Mouse (Mus musculus) cortical plate, adult 2 months (tissue): ENCODE measurements around the gene 2610528A11Rik. TPM values are rescaled to one million over a fixed set of nuclear protein-coding genes. Genes with fewer than 3 reads are reported as not detected.

Source experiments
- H3K27ac ChIP-seq: fragments of 200-500 bp; 2 replicates; pipeline ENCODE4 v1.5.1; 2012; ENCODE audit warnings: low read length, control low read depth, inconsistent platforms; ENCODE audit not compliant: insufficient read depth
- H3K4me1 ChIP-seq: fragments of 200-500 bp; 2 replicates; pipeline ENCODE4 v1.6.1; 2011; ENCODE audit warnings: low read length; ENCODE audit not compliant: control insufficient read depth, insufficient read depth
- H3K4me3 ChIP-seq: fragments of 200-500 bp; 2 replicates; pipeline ENCODE4 v1.5.1; 2011; ENCODE audit warnings: mild to moderate bottlenecking, low read length, control low read depth; ENCODE audit not compliant: insufficient read depth
- CTCF ChIP-seq: fragments of 200-500 bp; IDR thresholded peaks from 2 replicates; pipeline ENCODE4 v1.5.1; 2011; ENCODE audit warnings: mild to moderate bottlenecking, control low read depth, low read length; ENCODE audit not compliant: insufficient read depth; ENCODE audit errors: extremely low read depth
- POLR2A ChIP-seq: fragments of 200-500 bp; IDR thresholded peaks from 2 replicates; pipeline ENCODE4 v1.6.1; 2011; ENCODE audit warnings: mild to moderate bottlenecking, low read length, control low read depth; ENCODE audit not compliant: insufficient read depth; ENCODE audit errors: extremely low read depth
- polyA plus RNA-seq: library from polyadenylated mRNA; depleted of rRNA; stranded (reverse); fragments of >200 nt; gene quantifications from 2 replicates; pipeline ENCODE4 v1.2.3, GENCODE M21; 2012; rRNA removed

Gene 2610528A11Rik
- polyA plus RNA-seq, 1 experiment, result 1.0 TPM

- H3K27ac ChIP-seq, result no peak within 1 kb of the TSS
- H3K4me3 ChIP-seq, result peak within 1 kb of the TSS; percentile 27
- no peaks in the 10 kb centered on the region; the same call in 1 of the 2 replicates for H3K4me1 ChIP-seq
- TF ChIP-seq CTCF, result no peak
Measured at GRCm38 (mm10) chr14:37097956-37098530, 15.8 kb downstream of the 2610528A11Rik start, which contains the start of gene Cdhr1. TSS of gene Cdhr1 (minus strand) at chr14:37098347.

DNA sequence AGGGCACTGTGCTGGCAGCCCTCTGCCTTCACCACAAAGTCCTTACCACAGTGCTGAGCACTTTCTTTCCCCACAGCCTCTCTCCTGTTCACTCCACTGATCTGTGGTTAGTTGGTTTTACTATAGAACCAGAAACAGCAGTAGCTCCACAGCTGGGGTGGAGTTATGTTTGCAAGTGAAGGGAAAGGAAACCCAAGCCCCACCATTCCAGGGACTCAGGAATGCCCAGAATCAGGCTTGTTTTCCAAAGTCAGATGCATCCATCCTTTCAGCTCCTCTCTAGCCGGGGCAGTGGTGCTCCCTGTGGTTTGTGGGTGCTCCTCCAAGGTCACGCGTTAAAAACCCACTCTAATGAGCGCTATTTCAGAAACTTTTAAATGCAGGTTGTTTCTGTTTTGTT, 18.3 kb downstream of the 2610528A11Rik start:
- TF ChIP-seq CTCF (no peak), POLR2A (no peak)
- no peak overlapping the region for H3K27ac ChIP-seq
- no peaks in the 10 kb centered on the region; the same call in 1 of the 2 replicates for H3K4me1 ChIP-seq
- H3K4me3 ChIP-seq, result no peak overlapping the region

DNA sequence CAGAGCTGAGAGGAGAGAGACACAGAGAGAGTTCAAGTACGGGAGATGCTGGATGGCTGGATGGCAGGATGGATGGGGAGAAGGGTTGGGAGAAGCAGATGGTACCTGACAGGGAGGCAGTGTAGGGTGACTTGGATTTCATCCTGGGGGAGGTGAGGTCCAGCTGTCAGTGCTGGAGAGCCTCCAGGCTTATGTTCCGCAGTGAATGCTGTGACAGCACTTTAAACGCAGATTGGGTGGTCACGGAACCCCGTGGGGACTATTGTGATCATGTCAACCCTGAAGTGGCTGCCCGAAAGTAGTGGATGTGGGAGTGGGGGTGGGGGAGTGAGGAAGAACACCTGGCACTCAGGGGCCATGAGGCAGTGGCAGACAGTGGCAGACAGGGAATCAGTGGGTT, 19.4 kb downstream of the 2610528A11Rik start:
- H3K4me3 ChIP-seq, result no peak overlapping the region
- no peaks in the 10 kb centered on the region; the same call in 1 of the 2 replicates for H3K4me1 ChIP-seq
- H3K27ac ChIP-seq, result no peak overlapping the region
- no peak for TF ChIP-seq CTCF
- TF ChIP-seq POLR2A, result no peak

- Histone ChIP-seq H3K27ac (no peak overlapping the region), H3K4me1 (no peaks in the 10 kb centered on the region), H3K4me3 (no peak overlapping the region)
- TF ChIP-seq CTCF (no peak), POLR2A (no peak)
Measured at GRCm38 (mm10) chr14:37083755-37084154, 30.1 kb downstream of the 2610528A11Rik start.

DNA sequence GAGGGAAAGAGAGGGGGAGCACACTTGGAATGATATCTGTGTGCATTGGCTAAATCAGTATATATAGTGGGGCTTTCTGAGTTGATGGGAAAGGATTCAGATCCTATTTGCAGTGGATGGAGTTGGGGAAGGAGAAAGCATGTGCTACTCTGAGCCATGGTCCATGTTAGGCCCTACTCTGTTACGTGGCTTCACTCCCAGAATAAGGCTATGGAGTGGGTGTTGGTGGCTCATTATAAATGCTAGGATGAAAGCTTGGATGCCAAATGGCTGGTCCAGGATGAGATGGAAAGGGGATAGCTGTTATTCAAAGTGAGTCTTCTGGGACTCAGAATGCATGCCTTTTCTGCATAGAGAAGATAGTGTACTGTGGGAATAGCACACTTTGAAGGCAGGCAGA, 33.1 kb downstream of the 2610528A11Rik start:
- no peaks in the 10 kb centered on the region for H3K4me1 ChIP-seq
- no peak overlapping the region for H3K4me3 ChIP-seq
- H3K27ac ChIP-seq, result no peak overlapping the region
- no peak for TF ChIP-seq CTCF

DNA sequence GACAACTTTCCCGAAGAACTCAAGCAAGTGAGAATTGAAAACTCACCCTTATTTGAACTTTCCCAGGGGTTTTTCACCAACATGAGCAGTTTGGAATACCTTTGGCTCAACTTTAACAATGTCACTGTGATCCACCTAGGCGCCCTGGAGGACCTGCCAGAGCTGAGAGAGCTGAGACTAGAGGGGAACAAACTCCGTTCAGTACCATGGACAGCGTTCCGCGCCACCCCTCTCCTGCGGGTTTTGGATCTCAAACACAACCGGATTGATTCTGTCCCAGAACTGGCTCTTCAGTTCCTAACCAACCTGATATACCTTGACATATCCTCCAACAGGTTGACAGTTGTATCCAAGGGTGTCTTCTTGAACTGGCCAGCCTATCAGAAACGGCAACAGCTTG, 45.3 kb downstream of the 2610528A11Rik start:
- Histone ChIP-seq H3K4me1 (no peaks in the 10 kb centered on the region), H3K4me3 (no peak overlapping the region), H3K27ac (no peak overlapping the region)
- TF ChIP-seq POLR2A (no peak), CTCF (no peak)

DNA sequence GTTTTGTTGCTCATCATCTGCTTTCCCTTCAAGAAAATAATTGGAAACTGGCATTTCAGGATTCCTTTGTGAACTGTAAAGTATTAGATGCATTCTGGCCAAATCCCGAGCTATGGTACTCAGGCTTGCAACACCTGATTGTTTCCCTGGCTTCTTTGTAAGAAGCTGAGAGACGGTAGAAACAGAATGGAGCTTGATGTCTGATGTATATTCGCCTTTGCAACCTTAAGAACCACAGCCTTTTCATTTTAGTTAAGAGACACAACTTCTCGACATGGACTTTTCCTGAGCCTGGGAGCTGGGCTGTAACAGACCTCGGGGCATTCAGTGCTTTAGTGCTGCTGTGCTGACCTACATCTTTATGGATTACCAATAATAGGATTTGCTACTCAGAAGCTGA, 46.2 kb downstream of the 2610528A11Rik start, which contains the start of gene Lrit2:
Gene Lrit2 (plus strand): TSS at position 301 of the 400 bp plus-strand sequence.
- TF ChIP-seq POLR2A (no peak), CTCF (no peak)
- Histone ChIP-seq H3K4me3 (no peak within 1 kb of the TSS), H3K4me1 (no peaks in the 10 kb centered on the region), H3K27ac (no peak within 1 kb of the TSS)

DNA sequence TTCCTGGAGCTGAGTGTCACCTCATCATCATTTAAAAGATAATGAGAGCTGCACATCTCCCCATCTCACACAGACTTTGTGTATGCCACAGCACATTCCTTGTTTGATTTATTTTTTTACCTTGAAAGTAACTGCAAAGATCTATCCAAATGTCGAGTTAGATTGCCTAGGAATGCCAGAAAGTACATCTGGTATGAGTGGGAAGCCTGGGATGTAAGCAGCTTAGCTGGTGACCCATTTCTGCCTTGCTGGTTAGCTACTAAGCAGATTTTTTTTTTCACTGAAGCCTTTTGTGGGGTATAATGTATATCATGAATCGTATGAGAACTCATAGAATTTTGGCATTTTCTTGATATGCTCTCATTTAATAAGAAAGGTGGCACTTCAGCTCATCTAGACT, 47.2 kb downstream of the 2610528A11Rik start:
- Histone ChIP-seq H3K4me3 (no peak overlapping the region), H3K27ac (no peak overlapping the region), H3K4me1 (no peaks in the 10 kb centered on the region)
- no peak for TF ChIP-seq CTCF
- TF ChIP-seq POLR2A, result no peak

DNA sequence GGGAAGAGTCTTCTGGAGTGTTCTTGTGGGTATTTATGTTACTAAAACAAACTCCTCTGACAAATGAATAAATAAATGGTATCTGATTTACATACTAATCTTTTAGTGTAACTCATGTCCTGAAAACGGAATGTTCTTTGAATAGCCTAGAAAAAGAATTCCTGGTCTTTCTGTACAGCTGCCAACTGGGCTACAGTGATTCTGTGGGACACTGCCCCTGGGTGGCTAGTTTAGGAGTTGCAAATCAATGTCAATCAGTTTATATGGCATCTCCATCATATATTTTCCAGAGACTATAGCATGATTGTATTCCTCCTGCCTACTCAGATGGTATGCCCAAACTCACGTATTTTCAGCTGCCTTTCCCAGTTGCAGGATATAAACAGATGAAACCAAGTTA, 49.0 kb downstream of the 2610528A11Rik start:
- H3K27ac ChIP-seq, result no peak overlapping the region
- H3K4me1 ChIP-seq, result no peaks in the 10 kb centered on the region
- TF ChIP-seq CTCF (0 out of 2 replicates have a peak, but pooled peaks have one; percentile 12), POLR2A (no peak)
- no peak overlapping the region for H3K4me3 ChIP-seq

Other genes starting within 250 kb of the 2610528A11Rik start
- gene Ccser2, start 145.2 kb downstream of the 2610528A11Rik start, polyA plus RNA-seq, result 50.5 and 52.3 TPM in 2 replicates
- gene Rgr, start 65.1 kb downstream of the 2610528A11Rik start, polyA plus RNA-seq, result 0.02 TPM in 1 of 2 replicates, not detected in the other
- not detected in 2 replicates for gene Lrit1, start 59.2 kb downstream of the 2610528A11Rik start, polyA plus RNA-seq
- not detected in 2 replicates for gene Lrit2, start 46.1 kb downstream of the 2610528A11Rik start, polyA plus RNA-seq
- 1.6 and 1.8 TPM in 2 replicates for gene Cdhr1, start 15.7 kb downstream of the 2610528A11Rik start, polyA plus RNA-seq
- gene Ghitm, start 21.2 kb upstream of the 2610528A11Rik start, polyA plus RNA-seq, result 305 and 312 TPM in 2 replicates